Mouse (Mus musculus) hematopoietic stem cell, adult 5-6 weeks (primary cell): ENCODE results near the gene Rapgefl1. TPM values are rescaled to one million over a fixed set of nuclear protein-coding genes. Genes with fewer than 3 reads are reported as not detected.
"Not testable (repeated sequence)": the region's sequence is repeated elsewhere in the genome, so short reads cannot be mapped to it uniquely, and the experiment has no call there.

Source experiments
- ATAC-seq, 2 experiments: fragments of 125-278 bp in 1 of 2; replicated peaks in 1 of 2; 2 replicates each; pipeline ENCODE4 v1.8.0; 2016 to 2017; ENCODE audit warnings: inconsistent platforms in 2 of 2, mild to moderate bottlenecking in 2 of 2, moderate number of reproducible peaks in 2 of 2, low read depth in 1 of 2, moderate TSS enrichment in 1 of 2; ENCODE audit not compliant: low FRiP score in 2 of 2, poor library complexity in 2 of 2, severe bottlenecking in 2 of 2, insufficient read depth in 1 of 2, low TSS enrichment in 1 of 2
- total RNA-seq: library from RNA; stranded (forward); fragments of 172-1452, 232-1000 nt; gene quantifications from 2 replicates; pipeline ENCODE4 v1.2.3, GENCODE M21; 2017

Gene Rapgefl1
- total RNA-seq, 1 experiment from 2014 or later, result 0.40 TPM

DNA sequence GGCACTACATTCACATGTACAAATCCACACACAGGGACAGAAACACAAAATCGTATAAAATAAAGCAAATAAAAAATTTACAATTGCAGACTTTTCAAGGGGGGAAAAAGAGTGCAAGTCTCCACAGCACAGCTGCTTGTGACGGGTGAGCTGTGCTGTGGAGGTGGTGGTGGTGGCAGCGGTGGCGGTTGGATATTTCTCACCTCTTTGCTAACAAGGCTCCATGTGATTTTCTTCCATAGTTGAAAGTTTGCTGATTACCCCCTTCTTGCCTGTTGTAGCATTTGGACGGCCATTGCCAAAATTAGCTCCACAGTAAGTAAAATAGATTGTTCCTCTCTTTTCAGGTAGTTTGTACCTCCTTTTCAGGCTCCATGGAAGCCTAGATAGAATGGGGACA is 32.0 kb upstream of the Rapgefl1 start, which contains the start of gene Casc3:
Gene Casc3 (plus strand): TSS at position 301 of the 400 bp plus-strand sequence.
- ATAC-seq, result no peak

DNA sequence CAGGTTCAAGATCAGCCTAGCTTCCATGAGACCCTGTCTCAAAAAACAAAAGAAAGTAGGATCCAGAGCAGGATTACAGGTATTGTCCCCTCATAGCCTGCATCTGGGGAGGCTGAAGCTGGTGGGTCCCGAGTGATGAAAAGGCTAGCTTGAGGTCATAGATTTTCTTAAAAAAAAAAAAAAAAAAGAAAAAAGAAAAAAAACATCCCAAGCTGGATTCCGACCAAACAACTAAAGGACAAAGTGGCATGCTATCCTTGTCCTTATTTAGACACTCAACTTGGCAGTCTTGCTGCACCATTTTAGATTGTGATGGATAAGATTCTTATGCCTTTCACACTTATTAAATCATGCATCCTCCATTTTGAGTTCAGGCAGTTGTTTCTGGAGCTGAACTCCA is 28.2 kb upstream of the Rapgefl1 start:
- ATAC-seq, result no peak

DNA sequence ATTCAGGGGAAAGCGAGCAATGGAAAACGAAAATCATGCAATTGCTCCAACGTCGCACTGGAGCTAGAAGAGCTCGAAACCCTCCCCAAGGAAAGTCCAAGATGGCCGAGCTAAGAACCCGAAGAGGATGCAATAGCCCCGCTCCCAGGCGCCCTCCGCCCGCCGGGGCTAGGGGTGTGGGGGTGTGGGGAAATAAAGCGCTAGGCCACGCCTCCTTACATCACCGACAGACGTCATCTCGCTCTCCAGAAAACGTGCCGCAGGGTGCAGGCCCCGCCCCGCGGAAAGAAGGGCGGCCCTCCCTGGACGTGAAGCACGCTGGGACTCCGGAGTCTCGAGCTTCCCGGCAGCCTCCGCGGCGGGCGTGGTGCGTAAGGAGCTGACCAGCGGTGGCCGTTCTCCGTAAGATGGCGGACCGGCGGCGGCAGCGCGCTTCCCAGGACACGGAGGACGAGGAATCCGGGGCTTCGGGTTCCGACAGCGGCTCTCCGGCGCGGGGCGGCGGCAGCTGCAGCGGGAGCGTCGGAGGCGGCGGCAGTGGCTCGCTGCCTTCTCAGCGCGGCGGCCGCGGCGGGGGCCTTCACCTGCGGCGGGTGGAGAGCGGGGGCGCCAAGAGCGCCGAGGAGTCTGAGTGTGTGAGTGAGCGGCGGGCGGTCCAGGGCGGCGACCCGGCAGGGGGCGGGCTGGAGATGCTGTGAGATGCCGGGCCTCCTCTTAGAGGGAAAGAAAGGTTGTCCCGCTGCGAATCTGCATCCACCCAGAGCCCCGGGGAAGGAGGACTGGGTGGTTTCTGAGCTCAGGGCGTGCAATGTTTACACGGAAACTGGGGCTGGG is 26.9 kb upstream of the Rapgefl1 start:
- ATAC-seq, result peak; percentile 98 to 99

DNA sequence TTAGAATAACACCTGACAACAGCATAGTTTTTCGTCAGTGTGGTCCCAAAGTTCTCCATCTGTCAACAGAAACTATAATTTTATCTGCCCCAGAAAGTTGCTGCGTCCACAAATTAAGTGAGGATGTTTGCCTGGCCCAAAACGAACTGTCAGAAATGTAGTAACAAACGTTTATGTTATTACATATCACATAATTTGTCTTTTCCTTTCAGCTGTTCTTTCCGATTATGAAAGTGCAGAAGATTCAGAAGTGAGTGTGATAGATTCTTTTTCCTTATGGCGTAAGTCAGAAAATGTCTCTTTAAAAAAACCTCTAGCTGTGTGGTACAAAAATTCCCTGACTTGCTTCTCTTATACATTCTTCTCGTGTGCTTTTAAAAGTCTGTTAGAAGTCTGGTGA is 25.9 kb upstream of the Rapgefl1 start:
- ATAC-seq, result no peak

DNA sequence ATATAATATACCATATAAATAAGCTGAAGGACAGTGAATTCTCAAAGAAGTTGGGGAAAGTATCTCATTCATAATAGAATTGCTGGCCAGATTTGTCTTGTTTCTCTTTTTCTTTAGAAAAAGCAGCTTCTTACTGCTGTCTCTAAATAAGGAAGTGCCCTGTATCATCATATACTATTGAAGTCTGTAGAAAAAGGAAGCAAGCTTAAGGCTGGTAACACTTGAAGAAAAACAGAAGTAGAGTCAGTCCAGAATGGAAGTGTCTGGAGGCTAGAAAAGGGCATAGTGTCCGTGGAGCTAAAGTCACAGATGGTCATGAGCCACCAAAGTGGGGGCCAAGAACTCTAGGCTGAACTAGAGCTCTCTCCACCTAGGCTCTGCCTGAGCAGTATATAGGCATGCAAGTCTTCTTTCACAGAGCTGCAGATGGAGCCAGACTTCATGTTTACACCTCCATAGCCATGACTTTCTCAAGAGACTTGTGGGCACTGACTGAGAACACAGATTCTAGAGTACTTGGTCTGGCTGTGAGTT is 19.8 kb upstream of the Rapgefl1 start:
- peak; percentile 80 to 81; a peak in 3 of 4 replicates for ATAC-seq

DNA sequence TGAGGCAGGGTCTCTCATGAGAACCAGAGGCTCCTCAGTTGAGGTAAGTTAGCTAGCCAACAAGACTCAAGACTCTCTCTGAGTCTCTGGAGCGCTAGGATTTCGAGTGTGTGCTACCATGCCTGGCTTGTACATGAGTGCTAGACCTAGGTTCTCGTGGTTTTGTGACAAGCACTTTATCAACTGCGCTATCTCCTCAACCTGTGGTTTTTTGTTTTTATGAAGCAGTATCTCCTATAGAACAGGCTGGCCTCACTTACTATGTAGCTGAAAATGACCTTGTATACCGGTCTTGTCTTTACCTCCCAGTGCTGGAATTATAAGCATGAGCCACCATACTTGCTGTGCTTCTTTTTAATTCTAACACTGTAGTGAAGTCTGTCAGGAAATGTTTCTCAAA is 15.6 kb upstream of the Rapgefl1 start:
- ATAC-seq, result no peak

DNA sequence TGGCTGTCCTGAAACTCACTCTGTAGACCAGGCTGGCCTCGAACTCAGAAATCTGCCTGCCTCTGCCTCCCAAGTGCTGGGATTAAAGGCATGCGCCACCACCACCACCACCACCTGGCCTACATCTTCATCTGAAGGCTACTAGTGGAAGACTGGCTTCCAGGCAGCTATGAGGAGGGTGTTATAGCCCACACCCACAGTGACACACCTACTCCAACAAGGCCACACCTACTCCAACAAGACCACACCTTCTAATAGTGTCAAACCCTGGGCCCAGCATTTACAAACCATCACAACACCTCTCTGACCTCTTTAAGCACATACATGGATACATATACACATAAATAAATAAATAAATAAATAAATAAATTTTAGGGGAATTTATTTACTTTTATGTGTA is 10.5 kb upstream of the Rapgefl1 start:
- not testable (repeated sequence) for ATAC-seq

DNA sequence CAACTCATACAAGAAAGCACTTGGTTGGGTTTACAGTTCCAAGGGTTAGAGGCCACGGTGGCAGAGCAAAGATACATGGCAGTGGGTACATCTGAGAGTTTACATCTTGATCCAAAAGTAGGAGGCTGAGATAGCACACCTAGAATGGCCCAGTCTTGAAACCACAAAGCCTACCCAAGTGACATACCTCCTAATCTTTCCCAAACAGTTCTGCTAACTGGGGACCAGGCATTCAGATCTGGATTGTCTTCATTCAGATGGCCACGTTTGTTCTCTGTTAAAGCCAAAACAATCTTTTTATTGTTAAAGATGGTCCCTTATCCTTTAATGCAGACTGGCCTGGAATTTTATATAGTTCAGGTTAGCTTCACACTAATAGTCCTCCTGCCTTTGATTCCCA is 8.7 kb upstream of the Rapgefl1 start:
- no peak; a peak in 1 of 4 replicates for ATAC-seq

DNA sequence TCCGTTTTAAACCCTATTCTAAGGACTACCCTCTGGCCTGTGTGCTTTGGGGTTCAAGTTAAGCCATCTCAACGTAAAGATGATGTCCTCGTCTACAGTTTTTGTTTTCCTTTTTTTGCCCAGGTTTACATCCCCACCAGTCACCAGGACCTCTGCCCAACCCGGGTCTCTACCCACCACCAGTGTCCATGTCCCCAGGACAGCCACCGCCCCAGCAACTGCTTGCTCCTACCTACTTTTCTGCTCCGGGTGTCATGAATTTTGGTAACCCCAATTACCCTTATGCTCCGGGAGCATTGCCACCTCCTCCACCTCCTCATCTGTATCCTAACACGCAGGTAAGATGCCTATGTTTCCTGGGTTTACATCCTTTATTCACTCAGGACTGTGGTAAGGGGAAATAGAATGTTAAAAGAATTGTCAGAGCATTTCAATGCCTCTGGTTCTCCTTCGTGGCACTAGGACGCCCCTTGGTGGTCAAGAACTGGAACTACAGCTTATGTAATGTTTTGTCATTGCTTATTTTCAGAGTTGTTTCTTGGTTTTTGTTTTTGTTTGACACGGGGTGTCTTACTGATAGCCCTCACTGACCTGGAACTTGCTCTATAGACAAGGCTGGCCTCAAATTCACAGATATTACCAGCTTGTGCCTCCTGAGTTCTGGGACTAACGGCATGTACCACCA is 7.4 kb upstream of the Rapgefl1 start:
- ATAC-seq, result peak; percentile 37 to 51; a peak in 2 of 4 replicates

DNA sequence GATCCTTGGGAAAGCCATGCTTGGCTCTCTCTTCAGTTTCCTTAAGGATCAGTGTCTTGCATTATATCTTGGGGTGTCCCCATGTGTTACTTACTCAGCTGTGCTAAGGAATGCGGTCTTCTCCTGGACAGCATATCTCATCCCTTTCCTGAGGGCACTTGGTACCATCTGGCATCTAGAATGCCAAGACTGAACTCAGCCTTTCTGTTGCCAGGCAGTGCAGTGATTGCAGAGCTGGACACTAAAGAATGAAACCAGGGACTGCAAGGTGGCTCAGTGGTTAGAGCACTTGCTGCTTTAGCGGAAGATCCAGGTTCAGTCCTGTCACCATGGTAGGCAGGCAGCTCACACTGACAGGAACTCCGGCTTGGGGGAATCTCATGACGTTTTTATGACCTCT is 6.7 kb upstream of the Rapgefl1 start:
- ATAC-seq, result no peak

DNA sequence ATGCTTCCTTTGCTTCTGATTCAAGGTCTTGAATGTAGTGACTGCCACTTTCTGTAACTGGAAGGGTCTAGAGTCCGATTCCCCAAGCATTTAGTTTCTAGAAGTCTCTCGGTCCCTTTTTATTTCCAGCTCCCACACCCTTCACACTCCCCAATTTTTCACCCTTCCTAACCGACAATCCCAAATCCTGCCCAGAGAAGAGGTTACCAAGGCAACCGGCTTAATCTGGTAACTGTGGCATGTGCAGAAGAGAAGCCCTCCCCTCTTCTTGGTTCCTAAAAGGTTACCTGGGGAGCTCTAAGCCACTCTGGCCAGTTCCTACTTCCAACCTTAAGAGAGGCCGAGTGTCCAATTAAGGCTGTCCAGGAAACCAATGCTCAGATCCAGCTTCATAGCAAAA is 1.3 kb upstream of the Rapgefl1 start:
- ATAC-seq, result no peak

DNA sequence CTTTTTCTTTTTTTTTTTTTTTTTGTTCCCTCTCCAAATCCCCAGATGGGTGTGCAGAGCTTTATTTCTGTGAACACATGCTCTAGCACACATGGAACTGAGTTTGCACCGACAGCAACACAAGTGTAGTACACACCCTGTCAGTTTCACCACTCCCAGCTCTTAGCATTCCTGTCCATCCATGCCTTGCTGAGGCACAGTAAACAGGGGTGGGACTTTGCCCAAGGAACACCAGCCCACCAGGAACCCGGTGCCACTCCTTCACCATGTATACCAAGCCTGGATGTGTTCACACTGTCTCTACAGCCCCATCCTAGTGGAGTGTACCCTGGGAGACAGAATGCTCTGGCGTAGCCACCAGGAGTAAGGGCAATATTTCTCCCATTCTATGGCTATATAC is 860 bp upstream of the Rapgefl1 start:
- ATAC-seq, result no peak

DNA sequence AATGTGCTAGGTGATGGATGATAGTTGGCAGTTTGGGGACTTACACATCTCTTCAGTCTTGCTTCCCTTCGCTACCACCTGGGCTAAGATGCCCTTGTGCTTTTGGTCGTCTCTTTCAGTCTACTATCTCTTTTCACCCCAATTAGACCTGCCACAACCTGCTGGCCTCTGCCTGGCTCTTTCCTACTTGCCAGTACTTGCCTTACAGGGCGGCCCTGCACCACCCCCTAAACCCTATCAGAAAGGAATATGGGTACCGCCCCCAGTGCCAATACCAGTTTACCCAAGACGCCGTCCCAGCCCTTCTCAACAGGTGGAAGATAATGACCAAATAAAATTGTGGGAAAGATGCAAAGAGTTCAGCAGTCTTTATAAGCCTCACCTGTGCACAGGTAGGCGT is 457 bp upstream of the Rapgefl1 start:
- ATAC-seq, result no peak

DNA sequence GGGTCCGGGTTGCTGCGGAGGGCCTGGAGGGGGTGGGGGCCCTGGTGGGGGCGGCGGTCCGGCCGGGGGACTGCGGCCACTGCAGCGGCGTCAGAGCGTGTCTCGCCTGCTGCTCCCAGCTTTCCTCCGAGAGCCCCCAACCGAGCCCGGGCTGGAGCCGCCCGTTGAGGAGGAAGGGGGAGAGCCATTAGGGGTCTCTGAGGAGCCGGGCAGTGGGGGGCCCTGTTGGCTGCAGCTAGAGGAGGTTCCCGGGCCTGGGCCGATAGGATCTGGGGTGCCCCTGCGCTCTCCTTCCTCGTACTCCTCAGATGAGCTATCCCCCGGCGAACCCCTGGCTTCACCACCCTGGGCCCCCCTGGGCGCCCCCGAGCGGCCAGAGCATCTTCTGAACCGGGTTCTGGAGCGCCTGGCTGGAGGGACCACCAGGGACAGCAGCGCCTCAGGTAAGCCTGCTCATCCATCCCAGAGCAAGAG is 683 bp downstream of the Rapgefl1 start:
- no peak for ATAC-seq

DNA sequence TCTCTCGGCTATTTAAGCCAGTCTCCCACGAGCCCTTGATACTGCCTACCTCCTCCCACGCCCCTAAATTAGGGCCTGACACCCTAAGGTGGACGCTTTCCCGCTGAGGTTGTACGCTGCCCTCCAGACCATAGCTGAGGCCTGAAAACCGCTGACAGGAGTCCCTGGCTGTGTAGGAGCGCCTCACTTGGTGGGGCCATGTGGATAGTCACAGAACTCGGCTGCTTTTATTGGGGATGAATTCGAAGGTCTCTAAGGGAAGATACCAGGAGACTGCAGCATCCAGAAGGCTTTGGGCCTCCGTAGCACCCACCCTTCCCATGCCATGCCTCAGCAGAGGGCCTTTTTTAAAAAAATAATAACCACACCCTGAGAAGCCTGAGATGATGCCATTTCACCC is 1.3 kb downstream of the Rapgefl1 start:
- ATAC-seq, result no peak

DNA sequence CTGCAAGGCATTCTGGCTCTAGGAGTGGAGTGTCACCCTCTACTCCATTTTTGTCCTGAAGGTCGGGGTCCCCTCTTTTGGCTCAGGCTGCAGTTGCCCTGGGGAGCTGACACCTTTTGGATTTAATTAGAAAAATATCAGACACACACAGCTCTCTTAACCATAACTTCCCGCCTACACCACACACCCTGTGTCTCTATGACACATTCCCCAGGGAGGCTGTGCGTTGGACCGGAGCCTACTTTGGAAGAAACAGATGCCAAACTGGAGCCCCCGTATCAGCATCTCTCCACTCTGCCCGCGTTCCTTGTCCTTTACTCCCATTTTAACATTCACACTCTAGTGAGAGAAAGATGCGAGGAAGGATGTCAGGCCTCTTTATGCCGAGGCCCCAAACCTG is 1.9 kb downstream of the Rapgefl1 start:
- ATAC-seq, result no peak

DNA sequence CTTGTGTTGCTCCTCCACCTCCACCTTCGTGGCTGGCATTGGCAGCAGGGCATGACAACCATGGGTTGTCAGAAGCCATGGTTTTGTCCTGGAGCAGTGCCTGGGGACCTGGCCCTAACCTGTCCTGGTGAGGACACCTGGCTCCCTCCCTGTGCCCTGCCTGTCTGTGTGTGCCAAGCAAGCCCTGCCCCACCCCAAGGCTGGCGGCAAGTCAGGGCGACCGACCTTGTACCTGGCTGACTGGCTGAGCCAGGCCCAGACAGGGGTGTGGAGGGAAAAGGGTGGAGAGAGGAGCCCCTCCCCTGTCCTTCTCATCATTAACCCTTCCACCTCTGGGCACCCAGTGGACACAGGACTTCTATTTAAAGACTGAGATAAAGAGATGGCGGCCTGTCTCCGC is 2.8 kb downstream of the Rapgefl1 start:
- ATAC-seq, result no peak

DNA sequence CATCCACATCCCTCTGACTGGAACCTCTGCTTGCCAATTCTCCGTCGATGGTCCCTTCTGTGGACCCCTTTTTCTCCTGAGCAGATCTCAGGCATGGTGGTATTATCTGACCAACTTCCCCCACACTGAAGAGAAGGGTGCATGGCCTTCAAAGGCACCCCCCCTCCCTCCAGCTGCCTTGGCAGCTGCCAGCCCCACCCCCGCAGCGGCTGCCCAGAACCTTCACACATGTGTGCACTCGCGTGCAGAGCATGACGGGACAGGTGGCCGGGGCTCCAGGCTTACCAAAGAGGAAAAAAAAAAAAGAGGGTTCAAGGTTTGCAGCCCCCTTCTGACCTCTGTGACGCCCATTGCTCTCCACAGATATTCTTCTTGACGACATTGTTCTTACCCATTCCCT is 3.3 kb downstream of the Rapgefl1 start:
- ATAC-seq, result no peak
